Mouse (Mus musculus): ENCODE measurements at regions not wholly inside any gene's neighbourhood (a gene's known extent, or its start where the extent isn't known, plus 50 kb on each side); places are given as distances from the start of the nearest gene placed in this dataset.
"Not testable (repeated sequence)": the region's sequence is repeated elsewhere in the genome, so short reads cannot be mapped to it uniquely, and the experiment has no call there.

GRCm38 (mm10) chr15:38129330-38129729 lies 704.0 kb downstream of the 4930447A16Rik start:
- H3K27me3 ChIP-seq (ENCODE audit: insufficient read depth, low read length) = no peaks in the 10 kb centered on the region
- H3K9ac ChIP-seq (replicated peaks; ENCODE audit: low read length) = no peak overlapping the region
- no peak overlapping the region for H3K27ac ChIP-seq
- no peaks in the 10 kb centered on the region for H3K9me3 ChIP-seq (ENCODE audit: low read length)
- DNase-seq (ENCODE audit: low spot score) = peak; percentile 4
- TF ChIP-seq CTCF (IDR thresholded peaks at IDR 0.05; ENCODE audit: low read depth) = no peak
- ATAC-seq = no peak
- H3K4me3 ChIP-seq (ENCODE audit: low read length) = no peak overlapping the region
- no peak overlapping the region for H3K4me2 ChIP-seq (ENCODE audit: low read depth, low read length)
- no peaks in the 10 kb centered on the region for H3K36me3 ChIP-seq (ENCODE audit: insufficient read depth, low read length)
- no peaks in the 10 kb centered on the region for H3K4me1 ChIP-seq (ENCODE audit: insufficient read depth, low read length)
- 46% methylated on average over 7 of the region's 7 CpGs for WGBS

GRCm38 (mm10) chr15:38129861-38130631 lies 704.7 kb downstream of the 4930447A16Rik start:
- ATAC-seq = no peak
- DNase-seq (ENCODE audit: low spot score) = no peak
- Histone ChIP-seq H3K4me3 (ENCODE audit: low read length) (no peak overlapping the region), H3K36me3 (ENCODE audit: insufficient read depth, low read length) (no peaks in the 10 kb centered on the region), H3K9ac (replicated peaks; ENCODE audit: low read length) (no peak overlapping the region), H3K9me3 (ENCODE audit: low read length) (no peaks in the 10 kb centered on the region), H3K4me2 (ENCODE audit: low read depth, low read length) (no peak overlapping the region), H3K27ac (no peak overlapping the region), H3K4me1 (ENCODE audit: insufficient read depth, low read length) (no peaks in the 10 kb centered on the region), H3K27me3 (ENCODE audit: insufficient read depth, low read length) (no peaks in the 10 kb centered on the region)
- WGBS = 83% methylated on average over 8 of the region's 8 CpGs
- TF ChIP-seq CTCF (IDR thresholded peaks at IDR 0.05; ENCODE audit: low read depth) = no peak

GRCm38 (mm10) chr15:38130632-38131028 lies 705.3 kb downstream of the 4930447A16Rik start:
- no peaks in the 10 kb centered on the region for H3K4me1 ChIP-seq (ENCODE audit: insufficient read depth, low read length)
- ATAC-seq (no peak), DNase-seq (ENCODE audit: low spot score) (no peak)
- no peak overlapping the region for H3K9ac ChIP-seq (replicated peaks; ENCODE audit: low read length)
- H3K27me3 ChIP-seq (ENCODE audit: insufficient read depth, low read length) = no peaks in the 10 kb centered on the region
- no peaks in the 10 kb centered on the region for H3K36me3 ChIP-seq (ENCODE audit: insufficient read depth, low read length)
- no peak for TF ChIP-seq CTCF (IDR thresholded peaks at IDR 0.05; ENCODE audit: low read depth)
- H3K4me3 ChIP-seq (ENCODE audit: low read length) = no peak overlapping the region
- 92% methylated on average over 2 of the region's 2 CpGs for WGBS
- H3K9me3 ChIP-seq (ENCODE audit: low read length) = no peaks in the 10 kb centered on the region
- H3K27ac ChIP-seq = no peak overlapping the region
- no peak overlapping the region for H3K4me2 ChIP-seq (ENCODE audit: low read depth, low read length)

GRCm38 (mm10) chr15:38139639-38140038 lies 714.3 kb downstream of the 4930447A16Rik start:
- Histone ChIP-seq H3K27ac (no peak overlapping the region), H3K4me3 (ENCODE audit: low read length) (no peak overlapping the region), H3K36me3 (ENCODE audit: insufficient read depth, low read length) (no peaks in the 10 kb centered on the region), H3K4me1 (ENCODE audit: insufficient read depth, low read length) (no peaks in the 10 kb centered on the region), H3K9me3 (ENCODE audit: low read length) (no peaks in the 10 kb centered on the region), H3K27me3 (ENCODE audit: insufficient read depth, low read length) (no peaks in the 10 kb centered on the region), H3K9ac (replicated peaks; ENCODE audit: low read length) (no peak overlapping the region), H3K4me2 (ENCODE audit: low read depth, low read length) (no peak overlapping the region)
- no peak for ATAC-seq
- no peak for TF ChIP-seq CTCF (IDR thresholded peaks at IDR 0.05; ENCODE audit: low read depth)
- no peak for DNase-seq (ENCODE audit: low spot score)
- WGBS = 98% methylated on average over 1 of the region's 1 CpGs

GRCm38 (mm10) chr15:38143495-38143894 lies 718.1 kb downstream of the 4930447A16Rik start:
- DNase-seq (ENCODE audit: low spot score) (no peak), ATAC-seq (no peak)
- 87% methylated on average over 2 of the region's 2 CpGs for WGBS
- H3K4me1 ChIP-seq (ENCODE audit: insufficient read depth, low read length) = no peaks in the 10 kb centered on the region
- TF ChIP-seq CTCF (IDR thresholded peaks at IDR 0.05; ENCODE audit: low read depth) = no peak
- no peak overlapping the region for H3K27ac ChIP-seq
- H3K9ac ChIP-seq (replicated peaks; ENCODE audit: low read length) = no peak overlapping the region
- H3K27me3 ChIP-seq (ENCODE audit: insufficient read depth, low read length) = no peaks in the 10 kb centered on the region
- no peaks in the 10 kb centered on the region for H3K36me3 ChIP-seq (ENCODE audit: insufficient read depth, low read length)
- no peak overlapping the region for H3K4me3 ChIP-seq (ENCODE audit: low read length)
- H3K4me2 ChIP-seq (ENCODE audit: low read depth, low read length) = no peak overlapping the region
- no peaks in the 10 kb centered on the region for H3K9me3 ChIP-seq (ENCODE audit: low read length)

- Histone ChIP-seq H3K9me3 (ENCODE audit: low read length) (no peaks in the 10 kb centered on the region), H3K36me3 (ENCODE audit: insufficient read depth, low read length) (no peaks in the 10 kb centered on the region), H3K9ac (replicated peaks; ENCODE audit: low read length) (no peak overlapping the region), H3K4me2 (ENCODE audit: low read depth, low read length) (no peak overlapping the region), H3K27ac (no peak overlapping the region), H3K4me3 (ENCODE audit: low read length) (no peak overlapping the region), H3K27me3 (ENCODE audit: insufficient read depth, low read length) (no peaks in the 10 kb centered on the region), H3K4me1 (ENCODE audit: insufficient read depth, low read length) (no peaks in the 10 kb centered on the region)
- whole genome bisulfite sequencing = 52% methylated on average over 4 of the region's 4 CpGs
- TF ChIP-seq CTCF (IDR thresholded peaks at IDR 0.05; ENCODE audit: low read depth) = no peak
- ATAC-seq (no peak), DNase-seq (ENCODE audit: low spot score) (no peak)
Measured at GRCm38 (mm10) chr15:38151654-38152053, 726.3 kb downstream of the 4930447A16Rik start.

GRCm38 (mm10) chr15:38153821-38154220 lies 728.5 kb downstream of the 4930447A16Rik start:
- not testable (repeated sequence) for ATAC-seq

More at GRCm38 (mm10) chr15:38153821-38154220, 728.5 kb downstream of the 4930447A16Rik start:
- H3K9me3 ChIP-seq (ENCODE audit: low read length); H3K27me3 ChIP-seq (ENCODE audit: insufficient read depth, low read length); H3K36me3 ChIP-seq (ENCODE audit: insufficient read depth, low read length); DNase-seq (ENCODE audit: low spot score); H3K4me3 ChIP-seq (ENCODE audit: low read length); H3K4me2 ChIP-seq (ENCODE audit: low read depth, low read length); H3K27ac ChIP-seq; H3K9ac ChIP-seq (replicated peaks; ENCODE audit: low read length); H3K4me1 ChIP-seq (ENCODE audit: insufficient read depth, low read length): not testable (repeated sequence)

All from hindbrain, postnatal 0 days (tissue).